Mouse (Mus musculus) MEL (cell line): ENCODE data around the gene Kif15. TPM values are rescaled to one million over a fixed set of nuclear protein-coding genes. Genes with fewer than 3 reads are reported as not detected.

Source experiments
- DNase-seq: peaks from one replicate; pipeline ENCODE4 v3.0.0; 2011; ENCODE audit warnings: low read depth, low spot score
- H3K27ac ChIP-seq: 2 replicates; pipeline ENCODE4 v1.5.1; 2012; ENCODE audit warnings: low read depth, mild to moderate bottlenecking, control low read depth, low read length, moderate library complexity; ENCODE audit not compliant: control insufficient read depth
- H3K27me3 ChIP-seq, 2 experiments: fragments of 150-350 bp in 1 of 2; sonication (generic) in 1 of 2; 2 replicates each; pipeline ENCODE4 v1.6.1; 2012; ENCODE audit warnings: low read length in 2 of 2, mild to moderate bottlenecking in 2 of 2, improper control_type of control experiment in 1 of 2, moderate library complexity in 1 of 2; ENCODE audit not compliant: insufficient read depth in 2 of 2, control insufficient read depth in 1 of 2
- H3K36me3 ChIP-seq, 2 experiments: 2 replicates each; pipeline ENCODE4 v1.6.1; 2012 to 2014; ENCODE audit warnings: low read length in 2 of 2, improper control_type of control experiment in 1 of 2, inconsistent platforms in 1 of 2, mild to moderate bottlenecking in 1 of 2; ENCODE audit not compliant: insufficient read depth in 2 of 2, control insufficient read depth in 1 of 2
- H3K4me1 ChIP-seq, 2 experiments: fragments of 150-350 bp in 1 of 2; sonication (generic) in 1 of 2; 2 replicates each; pipeline ENCODE4 v1.6.1; 2012; ENCODE audit warnings: low read length in 2 of 2, improper control_type of control experiment in 1 of 2, mild to moderate bottlenecking in 1 of 2; ENCODE audit not compliant: insufficient read depth in 2 of 2, control insufficient read depth in 1 of 2
- H3K4me3 ChIP-seq, 2 experiments: fragments of 150-350 bp in 1 of 2; sonication (generic) in 1 of 2; 2 replicates each; pipeline ENCODE4 v1.5.1; 2012; ENCODE audit warnings: low read depth in 2 of 2, low read length in 2 of 2, mild to moderate bottlenecking in 2 of 2, moderate library complexity in 2 of 2, control low read depth in 1 of 2, improper control_type of control experiment in 1 of 2; ENCODE audit not compliant: control insufficient read depth in 1 of 2, insufficient read depth in 1 of 2
- H3K79me2 ChIP-seq: 2 replicates; pipeline ENCODE4 v1.6.1; 2012; ENCODE audit warnings: mild to moderate bottlenecking, low read length, moderate library complexity; ENCODE audit not compliant: control insufficient read depth, poor library complexity, insufficient read depth
- H3K9ac ChIP-seq: 2 replicates; pipeline ENCODE4 v1.6.1; 2012; ENCODE audit warnings: low read depth, mild to moderate bottlenecking, control low read depth, low read length, moderate library complexity; ENCODE audit not compliant: control insufficient read depth, poor library complexity, severe bottlenecking
- H3K9me3 ChIP-seq: fragments of 150-350 bp; sonication (generic); replicated peaks from 2 replicates; pipeline ENCODE4 v1.6.1; 2012; ENCODE audit warnings: mild to moderate bottlenecking, low read length, improper control_type of control experiment, moderate library complexity; ENCODE audit not compliant: insufficient read depth
- CHD2 ChIP-seq: IDR thresholded peaks from 2 replicates; pipeline ENCODE4 v1.6.1; 2011; ENCODE audit warnings: low read length, improper control_type of control experiment
- ELF1 ChIP-seq: IDR thresholded peaks from 2 replicates; pipeline ENCODE4 v1.6.1; 2014; ENCODE audit warnings: low read depth, mild to moderate bottlenecking, inconsistent platforms, low read length, improper control_type of control experiment, moderate library complexity
- GABPA ChIP-seq: IDR thresholded peaks from 2 replicates; pipeline ENCODE4 v1.6.1; 2012; ENCODE audit warnings: low read depth, mild to moderate bottlenecking, inconsistent platforms, low read length, improper control_type of control experiment, moderate library complexity
- HCFC1 ChIP-seq: IDR thresholded peaks from 2 replicates; pipeline ENCODE4 v1.6.1; 2012; ENCODE audit warnings: low read depth, mild to moderate bottlenecking, inconsistent platforms, low read length, improper control_type of control experiment, moderate library complexity
- MAFK ChIP-seq: IDR thresholded peaks from 2 replicates; pipeline ENCODE4 v1.6.1; 2011; ENCODE audit warnings: low read depth, mild to moderate bottlenecking, low read length, improper control_type of control experiment, borderline replicate concordance
- MEF2A ChIP-seq: IDR thresholded peaks from 2 replicates; pipeline ENCODE4 v1.6.1; 2014; ENCODE audit warnings: low read depth, mild to moderate bottlenecking, inconsistent platforms, low read length, improper control_type of control experiment; ENCODE audit not compliant: poor library complexity, insufficient replicate concordance, severe bottlenecking; ENCODE audit errors: extremely low read depth
- MYB ChIP-seq: IDR thresholded peaks from 2 replicates; pipeline ENCODE4 v1.6.1; 2011; ENCODE audit warnings: mild to moderate bottlenecking, low read depth, low read length, improper control_type of control experiment
- POLR2A ChIP-seq, 2 experiments: IDR thresholded peaks; 2 replicates each; pipeline ENCODE4 v1.6.1; 2011 to 2012; ENCODE audit warnings: low read length in 2 of 2, mild to moderate bottlenecking in 2 of 2, control low read depth in 1 of 2, improper control_type of control experiment in 1 of 2, low read depth in 1 of 2, moderate library complexity in 1 of 2; ENCODE audit not compliant: control insufficient read depth in 1 of 2, insufficient read depth in 1 of 2, poor library complexity in 1 of 2
- POLR2AphosphoS2 ChIP-seq: IDR thresholded peaks from 2 replicates; pipeline ENCODE4 v1.6.1; 2011; ENCODE audit warnings: low read length, improper control_type of control experiment
- POLR2AphosphoS5 ChIP-seq: IDR thresholded peaks from 2 replicates; pipeline ENCODE4 v1.6.1; 2012; ENCODE audit warnings: low read depth, borderline replicate concordance, mild to moderate bottlenecking, inconsistent platforms, low read length, moderate library complexity, mixed read lengths
- RCOR1 ChIP-seq: IDR thresholded peaks from 2 replicates; pipeline ENCODE4 v1.6.1; 2012; ENCODE audit warnings: low read depth, mild to moderate bottlenecking, inconsistent platforms, low read length, improper control_type of control experiment
- SMC3 ChIP-seq: IDR thresholded peaks from 2 replicates; pipeline ENCODE4 v1.6.1; 2011; ENCODE audit warnings: low read depth, low read length, improper control_type of control experiment
- TBP ChIP-seq: IDR thresholded peaks from 2 replicates; pipeline ENCODE4 v1.8.0; 2011; ENCODE audit warnings: low read depth, low read length, improper control_type of control experiment
- TCF12 ChIP-seq: IDR thresholded peaks from 2 replicates; pipeline ENCODE4 v1.6.1; 2014; ENCODE audit warnings: low read depth, mild to moderate bottlenecking, inconsistent platforms, low read length, improper control_type of control experiment, moderate library complexity
- ZNF384 ChIP-seq: IDR thresholded peaks from 2 replicates; pipeline ENCODE4 v1.6.1; 2012; ENCODE audit warnings: low read depth, mild to moderate bottlenecking, inconsistent platforms, low read length, improper control_type of control experiment
- polyA plus RNA-seq, 2 experiments: library from polyadenylated mRNA; stranded (reverse) in 1 of 2; unstranded in 1 of 2; fragments of >175 nt in 1 of 2; fragments of >200 nt in 1 of 2; gene quantifications; 2 replicates each; pipeline versions ENCODE4 v1.2.1 to v1.2.4; 2012; ENCODE audit warnings: low replicate concordance in 2 of 2, low read depth in 1 of 2; ENCODE audit not compliant: insufficient read length in 2 of 2, insufficient read depth in 1 of 2, missing spikeins in 1 of 2
- total RNA-seq: library from RNA; depleted of rRNA; stranded (reverse); fragments of 300-350 nt; gene quantifications from 2 replicates; pipeline ENCODE4 v1.2.3, GENCODE M21; 2012; rRNA removed

Gene Kif15
- total and polyA plus RNA-seq, 3 experiments, result 48.0 to 81.7 TPM; not detected in 1

DNA sequence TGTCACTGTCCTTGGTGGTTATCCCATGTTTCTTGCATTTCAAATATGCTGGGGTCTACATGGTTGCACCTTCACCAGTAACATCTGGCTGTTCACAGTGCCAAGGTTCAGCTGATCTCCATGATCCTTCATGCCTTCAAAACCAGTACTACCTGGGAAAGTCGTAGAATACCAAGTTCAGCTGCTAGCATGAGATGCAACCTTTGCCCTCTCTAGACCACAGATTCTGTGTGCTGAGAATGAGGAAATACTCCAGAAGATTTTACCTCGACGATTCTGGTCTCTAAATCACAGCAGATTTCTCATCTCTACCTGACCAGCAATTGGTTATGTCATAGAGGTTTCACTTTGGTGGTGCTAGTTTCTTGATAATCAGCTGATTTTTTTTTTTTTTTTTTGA is 109.3 kb downstream of the Kif15 start:
- H3K9ac ChIP-seq, result no peak overlapping the region
- DNase-seq, result no peak
- no peak overlapping the region for H3K27ac ChIP-seq
- no peaks in the 10 kb centered on the region for H3K9me3 ChIP-seq
- H3K4me3 ChIP-seq, result no peak overlapping the region
- peaks cover 0 to 13% of the 10 kb centered on the region in 2 experiments; a peak in 3 of 4 replicates for H3K4me1 ChIP-seq
- H3K79me2 ChIP-seq, result no peaks in the 10 kb centered on the region
- H3K27me3 ChIP-seq, result no peaks in the 10 kb centered on the region
- peaks cover 0 to 11% of the 10 kb centered on the region in 2 experiments; a peak in 2 of 4 replicates for H3K36me3 ChIP-seq
- no peak for TF ChIP-seq SMC3
- no peak for TF ChIP-seq ELF1
- no peak for TF ChIP-seq TBP
- TF ChIP-seq CHD2, result no peak
- TF ChIP-seq GABPA, result no peak
- TF ChIP-seq POLR2A (IDR thresholded peaks at IDR 0.05; ENCODE audit: control insufficient read depth in 1 of 2, insufficient read depth in 1 of 2, low read depth in 1 of 2, low read length in 2 of 2, poor library complexity in 1 of 2), result no peak
- TF ChIP-seq HCFC1, result no peak
- no peak for TF ChIP-seq POLR2AphosphoS2
- TF ChIP-seq ZNF384, result no peak
- TF ChIP-seq POLR2AphosphoS5, result no peak
- no peak for TF ChIP-seq MYB
- TF ChIP-seq MEF2A, result no peak
- no peak for TF ChIP-seq TCF12
- TF ChIP-seq RCOR1, result no peak
- no peak for TF ChIP-seq MAFK

Other genes with a start within 250 kb of the Kif15 start
- gene Topaz1, start 203.7 kb upstream of the Kif15 start, total RNA-seq, result not detected in 2 replicates
- not detected for gene Topaz1, start 203.7 kb upstream of the Kif15 start, polyA plus RNA-seq
- 2.7 and 4.0 TPM in 2 replicates for gene Tcaim, start 145.5 kb upstream of the Kif15 start, total RNA-seq
- gene Tcaim, start 145.5 kb upstream of the Kif15 start, polyA plus RNA-seq, result 1 to 10 TPM in 1 of 2 experiments, not detected in 1; 3.6 TPM
- not detected in 2 replicates for gene Gm35549, start 107.0 kb upstream of the Kif15 start, total RNA-seq
- gene Gm35549, start 107.0 kb upstream of the Kif15 start, polyA plus RNA-seq, result under 1 TPM in 1 of 2 experiments, not detected in 1; 0.31 TPM
- 50.9 and 61.5 TPM in 2 replicates for gene Zfp445, start 85.0 kb upstream of the Kif15 start, total RNA-seq
- 10 to 100 TPM; 25.4 to 45.5 TPM for gene Zfp445, start 85.0 kb upstream of the Kif15 start, polyA plus RNA-seq
- gene Zkscan7, start 65.4 kb upstream of the Kif15 start, total RNA-seq, result 1.3 TPM in 2 replicates
- gene Zkscan7, start 65.4 kb upstream of the Kif15 start, polyA plus RNA-seq, result under 1 TPM in 1 of 2 experiments, not detected in 1; 0.85 TPM
- not detected in 2 replicates for gene Zfp105, start 28.0 kb upstream of the Kif15 start, total RNA-seq
- gene Zfp105, start 28.0 kb upstream of the Kif15 start, polyA plus RNA-seq, result not detected
- 7.5 and 8.7 TPM in 2 replicates for gene 1110059G10Rik, start within 50 bp of the Kif15 start, total RNA-seq
- 10 to 100 TPM in 1 of 2 experiments, not detected in 1; 20.9 TPM for gene 1110059G10Rik, start within 50 bp of the Kif15 start, polyA plus RNA-seq
- gene Tmem42, start 70.3 kb downstream of the Kif15 start, total RNA-seq, result 11.5 and 14.6 TPM in 2 replicates
- gene Tmem42, start 70.3 kb downstream of the Kif15 start, polyA plus RNA-seq, result 10 to 100 TPM in 1 of 2 experiments, not detected in 1; 15.0 TPM
- gene Tgm4, start 83.7 kb downstream of the Kif15 start, total RNA-seq, result 0.65 and 0.96 TPM in 2 replicates
- gene Tgm4, start 83.7 kb downstream of the Kif15 start, polyA plus RNA-seq, result under 1 TPM in 1 of 2 experiments, not detected in 1; 0.42 TPM
- gene Zdhhc3, start 162.2 kb downstream of the Kif15 start, total RNA-seq, result 51.7 and 51.8 TPM in 2 replicates
- gene Zdhhc3, start 162.2 kb downstream of the Kif15 start, polyA plus RNA-seq, result 10 to 100 TPM; 92.0 to 98.1 TPM
- gene Exosc7, start 162.2 kb downstream of the Kif15 start, total RNA-seq, result 181 and 196 TPM in 2 replicates
- 100 to 1,000 TPM in 1 of 2 experiments, not detected in 1; 162 TPM for gene Exosc7, start 162.2 kb downstream of the Kif15 start, polyA plus RNA-seq
- gene Clec3b, start 199.9 kb downstream of the Kif15 start, total RNA-seq, result not detected in 2 replicates
- gene Clec3b, start 199.9 kb downstream of the Kif15 start, polyA plus RNA-seq, result under 1 TPM in 1 of 2 experiments, not detected in 1; 0.24 TPM